Mouse (Mus musculus): ENCODE data around the gene Lekr1. TPM values are rescaled to one million over a fixed set of nuclear protein-coding genes. Genes with fewer than 3 reads are reported as not detected.

Lekr1 gene
- under 1 TPM; 0.23 to 0.50 TPM for total RNA-seq (2023)

GRCm38 (mm10) chr3:65665977-65666766, at the start of gene Lekr1:
Lekr1 (plus strand) TSS chr3:65666228.

Other genes with a start within 250 kb of the Lekr1 start
- gene Tiparp, start 137.8 kb upstream of the Lekr1 start, total RNA-seq (2023) = 10 to 100 TPM; 30.2 to 34.8 TPM